Mouse (Mus musculus) adrenal gland, adult 18-20 months (tissue): ENCODE data around the gene Dazl. TPM values are rescaled to one million over a fixed set of nuclear protein-coding genes. Genes with fewer than 3 reads are reported as not detected.
A peak's percentile ranks its signal among the peaks of the same experiment; 100 is the strongest.

Experiments
- DNase-seq, 2 experiments: peaks; one replicate each; pipeline ENCODE4 v3.0.0; 2021 to 2022; ENCODE audit warnings: low spot score in 2 of 2
- long read RNA-seq, 2 experiments: library from polyadenylated mRNA; stranded (forward); transcript quantifications; one replicate each; pipeline ENCODE4 v2.0.0; 2021
- total RNA-seq, 2 experiments: library from RNA; stranded (reverse); gene quantifications; 1 replicate in 1 of 2; 2 replicates in 1 of 2; pipeline ENCODE4 v1.2.3; 2021

Gene Dazl
- total RNA-seq = under 1 TPM in 1 of 2 experiments, not detected in 1; 0.26 TPM
- long read RNA-seq, experiment 1 = 0 reads
- long read RNA-seq, experiment 2, partial matches to known transcripts = 0 of 1 reads
- long read RNA-seq, experiment 2, other reads (novel, unspliced or antisense) = 1 of 1 reads

DNA sequence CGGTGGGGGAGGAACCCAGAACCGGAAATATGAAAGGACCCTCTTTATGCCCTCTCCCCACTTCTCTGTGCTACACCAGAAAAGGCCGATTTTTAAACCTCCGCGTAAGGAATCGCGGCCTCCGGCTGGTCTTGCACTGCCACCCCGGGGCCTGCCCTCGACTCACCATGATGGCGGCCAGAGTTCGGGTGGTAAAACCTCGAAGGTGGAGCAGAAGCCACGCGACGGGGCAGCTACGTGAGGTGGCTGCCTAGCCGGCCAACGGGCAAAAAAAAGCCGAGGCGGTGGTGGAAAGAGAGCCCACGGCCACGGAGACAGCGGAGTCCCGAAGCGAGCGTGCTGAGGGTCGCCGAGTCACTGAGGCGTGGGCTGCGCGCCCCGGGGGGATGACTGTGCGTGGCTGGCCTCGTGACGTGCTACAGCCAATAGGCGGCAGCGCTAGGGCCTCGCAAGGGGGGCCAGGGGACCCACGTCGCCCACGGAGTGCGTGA lies at the start of gene Dazl:
Dazl (minus strand) TSS at position 396 of the 491 bp plus-strand sequence.
- peak in 1 of 2 experiments; percentile 25 for DNase-seq

DNA sequence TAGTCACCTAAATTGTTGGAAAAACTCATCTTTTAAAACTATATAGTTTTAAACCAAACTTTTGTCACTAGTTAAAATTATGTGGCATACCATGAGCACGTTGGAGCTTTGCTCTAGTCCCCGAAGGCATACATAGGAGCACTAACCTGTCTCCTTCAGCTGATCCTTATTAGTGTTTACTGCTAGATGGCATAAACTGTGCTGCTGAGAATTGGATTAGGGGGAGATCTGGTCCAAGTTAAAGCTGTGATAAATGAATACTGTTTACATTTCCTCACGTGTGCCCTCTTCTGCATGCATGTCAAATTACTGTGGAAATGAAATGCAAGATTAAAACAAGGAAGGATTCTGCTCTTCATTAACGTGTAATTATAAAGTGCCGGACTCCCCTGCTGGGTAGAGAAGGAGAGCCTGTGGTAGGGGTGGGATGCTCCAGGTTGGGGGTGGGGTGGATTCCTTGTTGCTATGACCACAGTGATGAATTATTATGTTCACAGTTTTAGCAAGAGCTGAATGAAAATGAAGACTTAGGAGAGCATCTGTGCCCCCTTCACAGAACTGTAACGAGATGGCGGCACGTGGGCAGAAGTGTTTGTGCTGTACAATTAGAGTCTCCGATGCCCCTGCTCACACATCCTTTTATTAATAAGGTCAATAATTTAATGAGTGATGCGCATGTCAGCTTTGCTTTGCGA lies 48.6 kb upstream of the Dazl start:
- DNase-seq = no peak

DNA sequence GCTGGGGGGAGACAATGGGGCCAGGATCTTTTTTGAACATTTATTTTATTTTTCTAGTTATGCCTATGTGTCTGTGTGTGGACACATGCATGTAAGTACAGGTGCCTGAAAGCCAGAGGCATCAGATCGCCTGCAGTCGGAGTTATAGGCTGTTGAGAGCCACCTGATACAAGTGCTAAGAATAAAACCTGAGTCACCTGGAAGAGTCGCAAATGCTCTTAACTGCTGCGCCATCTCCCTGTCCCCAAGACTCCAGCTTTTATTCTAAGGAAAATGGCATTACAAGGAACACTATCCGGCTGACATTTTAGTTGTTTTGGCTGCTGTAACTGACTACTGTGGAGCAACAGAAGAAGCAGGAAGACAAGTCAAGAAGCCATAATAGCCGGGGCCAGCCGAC lies 45.5 kb upstream of the Dazl start:
- DNase-seq = no peak

DNA sequence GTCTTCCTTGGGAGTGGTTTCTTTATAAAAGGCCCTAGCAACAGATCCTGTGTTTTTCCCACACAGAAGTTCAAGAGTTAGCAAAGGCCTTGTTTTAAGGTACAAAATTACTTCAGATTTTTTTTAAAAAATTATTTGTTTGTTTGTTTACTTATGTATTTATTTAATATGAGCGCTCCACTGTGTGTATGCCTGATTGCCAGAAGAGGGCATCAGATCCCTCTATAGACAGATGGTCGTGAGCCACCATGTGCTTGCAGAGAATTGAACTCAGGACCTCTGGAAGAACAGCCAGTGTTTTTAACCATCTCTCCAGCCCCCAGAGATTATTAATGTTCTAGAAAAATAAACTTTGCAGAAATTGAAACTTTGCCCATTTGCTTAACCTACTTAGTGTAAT lies 42.3 kb upstream of the Dazl start:
- no peak for DNase-seq

DNA sequence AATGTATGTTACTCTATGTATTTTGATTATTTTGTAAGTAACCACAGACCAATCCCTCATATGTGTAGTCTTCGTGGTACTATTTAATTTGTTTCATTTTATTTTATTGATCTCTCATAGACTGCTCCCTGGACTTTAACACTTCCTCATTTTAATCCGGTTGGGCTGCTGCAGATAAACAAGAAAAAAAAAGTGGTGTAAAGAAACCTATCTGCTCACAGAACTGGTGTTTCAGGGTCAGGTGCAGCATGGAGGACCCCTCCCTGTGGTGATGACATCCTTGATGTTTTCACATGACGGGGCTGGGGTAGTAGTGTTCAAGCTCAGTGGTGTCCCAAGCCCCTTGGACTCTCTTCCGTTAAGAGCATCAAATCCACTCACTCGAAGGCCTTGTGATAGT lies 41.3 kb upstream of the Dazl start:
- no peak for DNase-seq

DNA sequence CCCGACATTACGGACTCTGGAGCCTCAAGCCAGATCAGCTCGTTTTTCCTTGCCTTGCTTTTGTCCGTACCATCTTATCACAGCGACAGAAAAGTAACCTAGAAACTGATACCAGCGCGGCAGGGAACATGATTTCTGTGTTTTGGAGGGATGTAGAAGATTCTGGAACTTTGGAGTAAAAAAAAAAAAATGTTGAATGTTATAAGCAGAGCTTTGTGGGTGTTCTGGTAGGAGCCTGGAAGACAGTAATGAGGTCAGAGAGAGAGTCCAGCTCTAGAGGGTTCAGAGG lies 38.5 kb upstream of the Dazl start:
- no peak for DNase-seq

DNA sequence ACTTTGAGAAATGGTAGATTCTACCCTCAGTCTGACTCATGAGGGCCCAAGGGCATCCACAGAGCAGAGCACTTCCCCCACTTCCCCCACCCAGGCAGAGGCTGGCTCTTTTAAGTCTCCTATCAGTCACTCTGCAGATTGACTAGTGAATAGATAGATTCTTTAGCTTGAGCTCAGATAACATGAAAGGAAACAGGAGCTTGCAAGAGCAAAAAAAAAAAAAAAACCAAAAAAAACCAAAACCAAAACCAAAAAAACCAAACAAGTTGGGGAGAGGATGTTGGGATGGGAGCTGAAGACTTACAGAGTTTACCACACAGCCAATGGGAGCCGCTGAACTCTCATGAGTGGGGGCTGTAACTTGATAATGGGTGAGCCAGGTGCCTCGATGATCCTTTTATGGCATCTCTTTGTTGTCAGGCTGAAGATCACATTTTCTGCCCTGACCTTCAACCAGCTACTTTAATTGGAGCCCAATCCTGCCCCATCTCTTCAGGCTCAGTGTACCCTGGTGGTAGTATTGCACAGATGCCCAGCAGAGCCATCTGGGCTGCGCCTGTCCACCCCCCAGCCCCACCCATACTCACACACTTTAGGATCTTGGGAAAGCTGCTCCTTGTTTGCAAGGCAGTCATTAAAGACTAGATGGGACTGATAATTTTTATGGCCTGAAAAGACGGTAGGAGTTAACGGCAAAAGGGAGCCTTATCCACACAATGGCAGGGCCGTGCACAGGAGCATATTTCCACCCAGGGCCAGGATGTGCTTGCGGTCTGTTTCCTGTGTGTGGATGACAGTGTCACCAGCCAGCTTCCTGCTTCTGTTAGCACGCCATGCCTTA lies 38.0 kb upstream of the Dazl start:
- DNase-seq = peak in 1 of 2 experiments; percentile 36

DNA sequence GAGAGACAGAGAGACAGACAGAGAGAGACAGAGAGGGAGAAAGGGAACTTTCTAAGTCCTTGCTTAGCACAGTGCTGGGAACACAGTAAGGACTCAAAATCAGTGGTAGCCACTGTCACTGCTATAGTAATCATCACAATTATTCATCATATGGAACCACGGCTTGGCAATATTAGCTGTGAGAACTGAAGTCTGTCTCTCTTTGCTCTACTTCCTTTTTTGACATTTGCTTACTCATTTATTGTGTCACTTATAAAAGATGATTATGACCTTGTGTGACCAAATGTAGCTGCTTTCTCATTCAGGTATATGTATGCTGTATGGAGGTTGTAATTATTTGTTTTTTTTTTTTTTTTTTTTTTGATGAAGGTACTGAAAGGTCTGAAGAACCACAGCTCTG lies 36.8 kb upstream of the Dazl start:
- no peak for DNase-seq

DNA sequence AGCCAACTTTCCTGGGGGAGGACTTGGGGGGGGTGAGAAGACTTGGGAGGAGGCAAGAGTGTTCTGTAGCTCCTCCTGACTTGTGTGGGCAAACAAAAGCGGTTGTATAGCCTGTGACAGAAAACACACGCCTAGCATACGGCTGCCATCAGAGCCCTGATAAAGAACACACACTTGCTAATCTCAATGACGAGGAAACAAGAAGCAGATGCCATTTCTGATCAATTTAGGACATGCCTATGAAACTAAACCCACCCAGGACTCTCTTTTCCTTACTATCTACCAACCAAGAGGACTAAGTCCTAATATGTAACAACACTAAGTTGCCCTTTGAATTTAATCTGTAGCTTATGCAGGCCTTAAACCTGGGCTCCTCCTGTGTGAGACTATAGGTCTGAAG lies 31.2 kb upstream of the Dazl start:
- no peak for DNase-seq

DNA sequence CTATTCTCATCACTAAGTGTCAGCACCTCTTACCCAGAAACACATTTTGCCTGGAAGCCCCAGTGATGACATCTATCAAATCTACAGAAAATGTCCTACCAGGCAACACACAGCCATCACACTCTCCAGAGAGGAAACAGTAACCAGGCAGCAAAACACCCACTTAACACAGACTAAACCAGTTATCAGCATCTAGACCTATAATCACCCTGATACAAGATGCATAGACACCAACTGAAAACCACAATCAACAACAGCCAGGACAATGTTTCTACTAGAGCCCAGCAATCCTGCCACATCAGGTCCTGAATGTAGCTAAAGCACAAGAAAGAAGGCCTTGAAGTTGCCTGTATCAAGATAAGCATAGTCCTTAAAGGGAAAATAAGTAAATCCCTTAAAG lies 25.4 kb upstream of the Dazl start:
- no peak for DNase-seq

DNA sequence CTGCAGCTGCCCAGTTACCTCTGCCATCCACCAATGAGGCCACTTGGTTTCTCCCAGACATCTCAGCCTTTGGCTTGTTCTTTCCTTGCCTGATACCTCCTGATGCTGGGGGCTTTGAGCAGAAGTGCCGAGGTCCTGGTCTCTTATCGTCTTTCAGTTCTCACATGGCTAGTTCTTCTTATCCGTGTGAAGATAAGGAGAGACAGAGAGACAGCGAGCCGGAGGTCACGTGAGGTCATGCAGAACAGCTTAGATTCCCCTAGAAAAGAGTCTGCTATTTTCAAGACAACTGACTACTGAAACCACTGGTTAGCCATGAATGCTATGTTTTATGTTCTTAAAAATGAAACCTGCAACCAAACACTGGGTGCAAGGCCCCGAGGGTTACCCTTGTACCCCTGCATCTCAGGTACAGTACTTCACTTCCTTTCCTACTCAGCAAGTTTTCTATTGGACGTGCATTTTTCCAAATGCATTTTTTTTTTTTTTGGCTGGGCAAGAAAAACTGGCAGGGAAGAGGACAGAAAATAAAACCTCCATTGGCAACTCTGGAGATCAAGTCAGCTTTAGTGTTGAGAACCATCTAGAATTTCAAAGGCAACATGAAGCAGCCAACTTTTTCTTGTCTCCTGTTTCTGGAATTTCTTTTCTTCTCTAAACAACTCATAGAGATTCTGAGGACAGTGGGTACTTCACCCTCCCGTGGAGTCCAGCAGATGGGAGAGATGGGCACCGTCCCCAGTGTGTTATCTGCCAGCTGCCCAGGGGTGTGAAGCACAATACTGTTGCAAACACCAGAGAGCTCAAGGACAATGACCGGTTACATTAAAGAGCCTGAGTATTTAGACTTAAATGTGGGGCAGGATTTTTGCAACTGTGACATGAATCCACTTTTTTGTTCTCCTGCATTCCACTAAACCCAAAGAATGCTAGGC lies 23.0 kb upstream of the Dazl start:
- no peak for DNase-seq

DNA sequence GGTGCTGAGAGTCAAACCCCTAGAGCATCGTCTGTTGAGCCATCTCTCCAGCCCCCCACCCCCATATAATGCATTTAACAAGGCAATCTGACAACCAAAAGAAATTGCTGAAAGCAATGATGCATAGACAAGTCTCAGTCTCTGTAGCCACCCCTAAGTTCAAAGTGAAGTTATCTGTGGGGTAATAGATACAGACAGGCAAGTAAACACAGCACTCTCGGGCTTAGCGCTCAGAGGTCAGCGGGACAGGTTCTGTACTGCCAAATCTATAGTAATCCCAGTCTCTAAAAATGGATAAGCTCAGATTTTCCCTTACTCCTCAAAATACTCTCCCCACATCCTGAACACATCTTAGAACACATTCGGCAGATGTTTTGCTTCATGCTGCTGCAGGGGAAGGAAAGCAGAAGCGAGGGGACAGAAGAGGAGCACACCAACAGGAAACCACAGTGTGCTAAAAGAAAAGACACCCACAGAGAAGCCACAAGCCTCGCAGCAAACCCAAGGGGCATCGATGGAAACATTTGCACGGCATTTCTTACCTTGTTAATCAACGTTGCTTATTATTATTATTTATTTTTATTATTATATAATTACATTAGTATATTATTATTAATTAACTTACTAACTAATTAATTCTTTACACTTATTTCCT lies 16.8 kb upstream of the Dazl start:
- no peak for DNase-seq

DNA sequence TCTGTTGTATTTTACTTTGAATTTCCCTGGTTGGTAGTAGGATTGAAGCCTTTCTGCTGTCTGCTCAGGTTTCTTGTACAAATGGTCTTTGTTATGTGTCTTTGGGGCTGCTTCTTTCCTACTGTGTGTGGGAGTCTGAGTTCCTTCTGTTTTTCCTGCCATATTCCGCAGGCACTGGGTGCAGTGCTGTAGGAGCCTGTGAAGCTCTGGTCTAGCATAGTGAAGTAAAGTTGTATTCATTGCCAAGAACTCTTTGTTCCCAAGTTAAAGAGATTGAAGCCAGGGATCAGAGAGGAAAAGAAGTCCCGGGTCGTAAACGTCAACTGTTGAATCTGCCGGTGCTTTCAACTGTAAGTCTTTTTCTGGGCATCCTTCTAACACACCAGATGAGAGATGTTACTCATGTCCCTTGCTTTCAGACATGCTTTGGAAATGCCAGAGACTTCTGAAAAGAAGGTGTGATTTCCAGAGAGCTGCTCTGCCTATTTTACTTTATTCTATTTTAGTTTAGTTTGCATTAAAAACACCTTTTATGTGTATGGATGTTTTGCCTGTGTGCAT lies 16.2 kb upstream of the Dazl start:
- DNase-seq = no peak

DNA sequence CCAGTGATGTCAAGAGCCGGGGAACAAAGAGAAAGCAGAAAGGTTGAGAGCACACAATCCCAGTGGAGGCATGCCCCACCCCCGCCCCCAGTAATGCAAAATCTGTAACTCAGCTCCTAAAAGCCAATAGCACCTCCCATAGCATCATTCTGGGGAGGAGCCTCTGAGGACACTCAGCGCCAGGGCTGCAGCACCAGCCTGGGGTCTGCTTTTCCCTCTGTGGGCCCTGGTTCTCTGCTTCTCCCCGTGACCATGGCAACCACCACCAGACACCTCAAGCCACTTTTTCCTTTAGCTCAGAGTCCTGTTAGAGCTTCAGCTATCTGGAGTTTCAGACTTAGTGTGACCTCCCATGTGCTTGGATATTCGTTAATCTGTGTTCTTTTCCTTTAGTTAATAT lies 15.4 kb upstream of the Dazl start:
- DNase-seq = no peak

DNA sequence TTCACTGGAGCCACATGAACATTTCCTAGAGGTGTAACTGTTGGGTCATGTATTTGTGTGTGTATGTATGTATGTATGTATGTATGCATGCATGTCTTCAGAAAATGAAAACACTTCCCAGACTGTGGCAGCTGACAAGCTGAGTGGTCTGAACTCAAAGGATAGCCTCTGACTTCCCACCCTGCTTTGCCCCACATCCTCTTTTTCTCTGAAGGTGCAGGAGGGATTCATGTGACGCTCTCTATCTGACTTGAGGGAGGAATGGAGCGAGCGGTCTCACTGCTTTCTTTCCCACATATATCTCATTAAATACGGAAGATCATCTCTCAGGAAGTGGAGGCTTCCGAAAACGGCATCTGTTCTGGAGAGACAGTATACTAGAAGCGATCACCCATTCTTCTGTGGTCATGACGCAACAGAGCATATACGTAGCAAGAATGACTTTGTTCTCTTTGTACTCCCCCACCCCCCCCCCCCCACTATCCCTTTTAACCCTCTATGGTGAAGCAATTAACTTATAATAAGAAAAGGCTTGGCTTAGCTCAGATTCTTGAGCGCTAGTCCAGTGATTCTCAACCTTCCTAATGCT lies 14.7 kb upstream of the Dazl start:
- DNase-seq = no peak

DNA sequence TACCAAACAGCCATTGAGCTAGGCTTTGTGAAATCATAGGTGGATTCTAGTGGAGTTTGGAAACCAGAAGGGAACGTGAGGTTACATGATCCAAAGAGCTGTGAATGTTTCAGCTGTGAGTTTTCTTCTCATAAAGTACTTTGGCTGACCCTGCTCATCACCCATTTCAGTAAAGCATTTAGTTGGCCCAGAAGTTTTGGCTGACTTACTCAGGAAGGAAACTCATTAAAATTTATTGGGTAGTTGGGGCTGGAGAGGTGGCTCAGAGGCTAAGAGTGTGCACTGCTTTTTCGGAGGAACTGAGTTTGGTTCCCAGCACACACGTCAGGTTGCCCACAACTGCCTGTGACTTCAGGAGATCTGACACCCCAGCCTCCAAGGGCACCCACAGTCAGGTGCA lies 9.4 kb upstream of the Dazl start:
- DNase-seq = no peak

DNA sequence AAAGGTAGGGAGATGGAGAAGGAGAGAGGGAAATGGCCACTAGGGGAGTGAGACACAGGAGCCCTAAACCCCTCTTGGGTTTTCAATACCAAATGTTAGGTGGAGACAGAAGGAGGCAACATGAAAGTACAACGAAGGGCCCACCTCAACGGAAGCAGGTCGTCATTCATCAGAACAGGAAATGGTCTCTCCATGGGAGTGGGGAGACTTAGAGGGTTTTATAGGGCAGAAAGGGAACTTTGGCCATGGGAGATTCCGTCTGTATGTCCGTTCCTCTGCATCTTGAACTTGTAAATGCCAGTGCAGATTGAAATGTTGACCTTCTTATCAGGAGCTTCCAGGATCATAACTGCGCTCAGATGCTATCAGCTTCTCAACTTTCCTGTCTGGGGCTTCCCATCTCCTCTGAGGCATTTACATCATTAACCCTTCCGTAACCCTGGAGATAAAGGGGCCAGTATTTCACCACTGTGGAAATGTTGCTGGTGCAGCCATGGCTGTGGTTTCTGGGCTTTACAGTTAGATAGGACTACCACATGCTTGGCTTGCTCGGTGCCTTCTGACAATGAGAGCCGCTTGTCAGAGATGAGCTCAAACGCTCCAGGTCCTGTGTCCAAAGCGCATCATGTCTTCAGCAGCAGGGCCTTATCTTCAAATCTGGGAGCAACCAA lies 6.9 kb upstream of the Dazl start:
- DNase-seq = no peak

DNA sequence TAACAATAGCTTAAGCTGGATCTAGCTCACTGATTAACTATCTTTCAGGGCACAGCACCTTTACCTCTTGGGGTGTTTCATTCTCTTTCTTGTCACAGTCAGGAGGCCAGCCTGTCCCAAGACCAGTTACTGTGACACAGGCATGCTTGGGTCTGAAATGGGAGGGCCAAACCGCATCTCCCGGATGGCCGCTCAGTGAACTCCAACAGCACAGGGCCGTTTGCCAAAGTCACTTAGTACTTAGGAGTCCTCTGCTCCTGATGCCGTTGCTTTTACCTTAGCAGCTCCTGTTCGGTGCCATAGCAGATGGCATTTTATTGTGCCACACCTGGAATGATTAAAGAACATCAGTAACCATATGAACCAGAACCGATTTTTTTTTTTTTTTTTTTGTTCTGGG lies 5.4 kb upstream of the Dazl start:
- DNase-seq = no peak

DNA sequence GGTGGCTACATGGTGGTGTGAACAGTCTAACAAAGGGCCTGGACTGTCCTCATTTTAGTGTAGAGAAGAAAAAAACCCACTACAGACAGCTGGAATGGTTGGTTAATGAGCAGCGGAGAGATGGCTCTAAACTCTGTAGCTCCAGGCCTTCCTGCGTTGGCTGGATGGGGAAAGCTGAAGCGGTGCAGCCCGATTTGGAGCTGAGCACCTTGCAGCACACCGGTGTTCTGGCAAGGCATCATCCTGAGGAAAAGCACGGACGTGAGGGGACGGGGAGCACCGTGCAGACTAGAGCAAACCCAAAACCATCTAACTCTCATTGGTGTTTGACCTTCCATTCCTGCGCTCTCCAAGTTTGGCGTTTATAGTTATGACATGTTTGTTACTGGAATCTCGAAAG lies 1.3 kb upstream of the Dazl start:
- DNase-seq = peak in 1 of 2 experiments; percentile 18
